Mouse (Mus musculus) lung, postnatal 0 days (tissue): ENCODE measurements around the gene Sertad2. TPM values are rescaled to one million over a fixed set of nuclear protein-coding genes. Genes with fewer than 3 reads are reported as not detected.
A peak's percentile ranks its signal among the peaks of the same experiment; 100 is the strongest.

Experiments used
- ATAC-seq: fragments of 200-750 bp; cut with Nextera tagmentation; 2 replicates; pipeline ENCODE4 v1.8.0; 2017; ENCODE audit warnings: moderate library complexity
- DNase-seq: peaks from one replicate; pipeline ENCODE4 v3.0.0-alpha.2; 2016; ENCODE audit warnings: low spot score
- H3K27ac ChIP-seq: fragments of 300-500 bp; sonication (generic); 2 replicates; pipeline ENCODE4 v1.5.1; 2014; ENCODE audit warnings: antibody characterized with exemption, mild to moderate bottlenecking, low read length, mixed read lengths
- H3K27me3 ChIP-seq: fragments of 300-500 bp; sonication (generic); replicated peaks from 2 replicates; pipeline ENCODE4 v1.6.1; 2014; ENCODE audit warnings: low read length, mixed read lengths; ENCODE audit not compliant: insufficient read depth
- H3K36me3 ChIP-seq: fragments of 300-500 bp; sonication (generic); 2 replicates; pipeline ENCODE4 v1.6.1; 2014; ENCODE audit warnings: low read length, mixed read lengths; ENCODE audit not compliant: insufficient read depth
- H3K4me1 ChIP-seq: fragments of 300-500 bp; sonication (generic); 2 replicates; pipeline ENCODE4 v1.6.1; 2014; ENCODE audit warnings: antibody characterized with exemption, low read depth, low read length, mixed read lengths; ENCODE audit not compliant: insufficient read depth
- H3K4me2 ChIP-seq: fragments of 300-500 bp; sonication (generic); replicated peaks from 2 replicates; pipeline ENCODE4 v1.6.1; 2014; ENCODE audit warnings: low read depth, mild to moderate bottlenecking, low read length, moderate library complexity, mixed read lengths
- H3K4me3 ChIP-seq: fragments of 300-500 bp; sonication (generic); 2 replicates; pipeline ENCODE4 v1.5.1; 2014; ENCODE audit warnings: low read depth, low read length
- H3K9ac ChIP-seq: fragments of 300-500 bp; sonication (generic); replicated peaks from 2 replicates; pipeline ENCODE4 v1.6.1; 2014; ENCODE audit warnings: low read depth, mild to moderate bottlenecking
- H3K9me3 ChIP-seq: fragments of 300-500 bp; sonication (generic); 2 replicates; pipeline ENCODE4 v1.6.1; 2016; ENCODE audit warnings: low read length, mixed read lengths
- CTCF ChIP-seq: IDR thresholded peaks from 2 replicates; pipeline ENCODE4 v1.5.1; 2016; ENCODE audit warnings: antibody characterized with exemption, mild to moderate bottlenecking
- EP300 ChIP-seq: IDR thresholded peaks from 2 replicates; pipeline ENCODE4 v1.6.1; 2016; ENCODE audit warnings: antibody characterized with exemption, mild to moderate bottlenecking, control low read depth
- WGBS: fragments of 180-500 bp; shearing (Covaris S2); extraction: QIAGEN DNeasy Blood & Tissue Kit; methylation state at CpG from one replicate; pipeline ENCODE4 v1.1.7; 2014; 5-methylcytosine and 5-hydroxymethylcytosine counted together
- polyA plus RNA-seq: library from polyadenylated mRNA; unstranded; fragments of >200 nt; fragmentation: Nextera tagmentation; extraction: Ambion mirVana; gene quantifications from 2 replicates; pipeline ENCODE4 v1.2.1, GENCODE M21; 2015

The Sertad2 gene
- 43.6 and 44.9 TPM in 2 replicates for polyA plus RNA-seq

- Histone ChIP-seq H3K9ac (peak within 1 kb of the TSS; percentile 67), H3K4me2 (peak within 1 kb of the TSS; percentile 88), H3K27me3 (no peaks in the 10 kb centered on the region), H3K36me3 (no peaks in the 10 kb centered on the region), H3K27ac (peak within 1 kb of the TSS; percentile 92), H3K4me3 (peak within 1 kb of the TSS; percentile 87), H3K4me1 (no peaks in the 10 kb centered on the region), H3K9me3 (no peaks in the 10 kb centered on the region)
- 3% methylated on average over 40 of the region's 62 CpGs for WGBS
- ATAC-seq (peak; percentile 97), DNase-seq (peak; percentile 99)
- TF ChIP-seq CTCF: peak; percentile 38
- TF ChIP-seq EP300: no peak
Observed at GRCm38 (mm10) chr11:20542739-20543452, at the start of gene Sertad2. TSS of gene Sertad2 (plus strand) at chr11:20543253.

- Histone ChIP-seq H3K4me2 (no peak overlapping the region), H3K27me3 (no peaks in the 10 kb centered on the region), H3K4me3 (no peak overlapping the region), H3K9me3 (no peaks in the 10 kb centered on the region), H3K9ac (no peak overlapping the region), H3K4me1 (no peaks in the 10 kb centered on the region), H3K36me3 (no peaks in the 10 kb centered on the region), H3K27ac (no peak overlapping the region)
- TF ChIP-seq EP300: no peak
- TF ChIP-seq CTCF: no peak
- 65% methylated on average over 6 of the region's 6 CpGs for WGBS
- no peak for DNase-seq
- no peak for ATAC-seq
Observed at GRCm38 (mm10) chr11:20493922-20494626, 49.0 kb upstream of the Sertad2 start.

- H3K9ac ChIP-seq: no peak overlapping the region
- no peaks in the 10 kb centered on the region for H3K36me3 ChIP-seq
- H3K27me3 ChIP-seq: no peaks in the 10 kb centered on the region
- WGBS: 29% methylated on average over 3 of the region's 3 CpGs
- ATAC-seq: no peak
- no peak overlapping the region for H3K27ac ChIP-seq
- TF ChIP-seq EP300 (no peak), CTCF (peak; percentile 37)
- no peak overlapping the region for H3K4me2 ChIP-seq
- H3K4me3 ChIP-seq: no peak overlapping the region
- H3K4me1 ChIP-seq: no peaks in the 10 kb centered on the region
- no peak for DNase-seq
- no peaks in the 10 kb centered on the region for H3K9me3 ChIP-seq
Observed at GRCm38 (mm10) chr11:20500516-20500915, 42.5 kb upstream of the Sertad2 start.

- H3K36me3 ChIP-seq: no peaks in the 10 kb centered on the region
- no peak overlapping the region for H3K27ac ChIP-seq
- DNase-seq (no peak), ATAC-seq (no peak)
- no peaks in the 10 kb centered on the region for H3K9me3 ChIP-seq
- TF ChIP-seq EP300: no peak
- no peak for TF ChIP-seq CTCF
- 65% methylated on average over 5 of the region's 5 CpGs for WGBS
- H3K4me2 ChIP-seq: no peak overlapping the region
- no peaks in the 10 kb centered on the region for H3K27me3 ChIP-seq
- no peaks in the 10 kb centered on the region for H3K4me1 ChIP-seq
- no peak overlapping the region for H3K4me3 ChIP-seq
- no peak overlapping the region for H3K9ac ChIP-seq
Observed at GRCm38 (mm10) chr11:20501160-20501955, 41.7 kb upstream of the Sertad2 start.

- 74% methylated on average over 6 of the region's 6 CpGs for WGBS
- ATAC-seq (no peak), DNase-seq (no peak)
- Histone ChIP-seq H3K27ac (no peak overlapping the region), H3K4me2 (no peak overlapping the region), H3K36me3 (no peaks in the 10 kb centered on the region), H3K4me1 (no peaks in the 10 kb centered on the region), H3K9ac (no peak overlapping the region), H3K27me3 (no peaks in the 10 kb centered on the region), H3K4me3 (no peak overlapping the region), H3K9me3 (no peaks in the 10 kb centered on the region)
- TF ChIP-seq CTCF: no peak
- TF ChIP-seq EP300: no peak
Observed at GRCm38 (mm10) chr11:20513574-20513973, 29.5 kb upstream of the Sertad2 start.

- Histone ChIP-seq H3K9me3 (no peaks in the 10 kb centered on the region), H3K27me3 (no peaks in the 10 kb centered on the region), H3K36me3 (no peaks in the 10 kb centered on the region), H3K27ac (no peak overlapping the region), H3K4me3 (no peak overlapping the region), H3K4me2 (no peak overlapping the region), H3K4me1 (no peaks in the 10 kb centered on the region), H3K9ac (no peak overlapping the region)
- ATAC-seq: no peak
- TF ChIP-seq CTCF: no peak
- no peak for TF ChIP-seq EP300
- no peak for DNase-seq
- 56% methylated on average over 4 of the region's 4 CpGs for WGBS
Observed at GRCm38 (mm10) chr11:20514757-20515156, 28.3 kb upstream of the Sertad2 start.
